Mouse (Mus musculus) lung, embryonic 15.5 days (tissue): Measurements from ENCODE around the gene Ank2. TPM values are rescaled to one million over a fixed set of nuclear protein-coding genes. Genes with fewer than 3 reads are reported as not detected.

Source experiments
- ATAC-seq: fragments of 200-750 bp; cut with Nextera tagmentation; 2 replicates; pipeline ENCODE4 v1.8.0; 2017; ENCODE audit warnings: moderate number of reproducible peaks, borderline replicate concordance; ENCODE audit not compliant: low FRiP score, low TSS enrichment; ENCODE audit errors: extremely low read depth
- H3K27ac ChIP-seq: fragments of 300-500 bp; sonication (generic); 2 replicates; pipeline ENCODE4 v1.5.1; 2015; ENCODE audit warnings: moderate library complexity, mild to moderate bottlenecking, inconsistent platforms
- H3K27me3 ChIP-seq: fragments of 300-500 bp; sonication (generic); 2 replicates; pipeline ENCODE4 v1.6.1; 2015; ENCODE audit warnings: inconsistent platforms
- H3K36me3 ChIP-seq: fragments of 300-500 bp; sonication (generic); 2 replicates; pipeline ENCODE4 v1.6.1; 2015; ENCODE audit warnings: inconsistent platforms
- H3K4me1 ChIP-seq: fragments of 300-500 bp; sonication (generic); 2 replicates; pipeline ENCODE4 v1.6.1; 2015; ENCODE audit warnings: inconsistent platforms
- H3K4me2 ChIP-seq: fragments of 300-500 bp; sonication (generic); 2 replicates; pipeline ENCODE4 v1.6.1; 2015; ENCODE audit warnings: inconsistent platforms, mild to moderate bottlenecking, moderate library complexity
- H3K4me3 ChIP-seq: fragments of 300-500 bp; sonication (generic); 2 replicates; pipeline ENCODE4 v1.5.1; 2015; ENCODE audit warnings: mild to moderate bottlenecking, inconsistent platforms
- H3K9ac ChIP-seq: fragments of 300-500 bp; sonication (generic); 2 replicates; pipeline ENCODE4 v1.6.1; 2015; ENCODE audit warnings: inconsistent platforms
- H3K9me3 ChIP-seq: fragments of 300-500 bp; sonication (generic); 2 replicates; pipeline ENCODE4 v1.6.1; 2016; ENCODE audit warnings: inconsistent platforms
- WGBS: fragments of 180-500 bp; shearing (Covaris S2); methylation state at CpG from one replicate; pipeline ENCODE4 v1.1.7; 2015; 5-methylcytosine and 5-hydroxymethylcytosine counted together
- polyA plus RNA-seq: library from polyadenylated mRNA; unstranded; fragments of >200 nt; fragmentation: Nextera tagmentation; extraction: Ambion mirVana; gene quantifications from 2 replicates; pipeline ENCODE4 v1.2.1, GENCODE M21; 2015

The Ank2 gene
- polyA plus RNA-seq, 1 experiment from 2014 or later = 13.4 TPM

DNA sequence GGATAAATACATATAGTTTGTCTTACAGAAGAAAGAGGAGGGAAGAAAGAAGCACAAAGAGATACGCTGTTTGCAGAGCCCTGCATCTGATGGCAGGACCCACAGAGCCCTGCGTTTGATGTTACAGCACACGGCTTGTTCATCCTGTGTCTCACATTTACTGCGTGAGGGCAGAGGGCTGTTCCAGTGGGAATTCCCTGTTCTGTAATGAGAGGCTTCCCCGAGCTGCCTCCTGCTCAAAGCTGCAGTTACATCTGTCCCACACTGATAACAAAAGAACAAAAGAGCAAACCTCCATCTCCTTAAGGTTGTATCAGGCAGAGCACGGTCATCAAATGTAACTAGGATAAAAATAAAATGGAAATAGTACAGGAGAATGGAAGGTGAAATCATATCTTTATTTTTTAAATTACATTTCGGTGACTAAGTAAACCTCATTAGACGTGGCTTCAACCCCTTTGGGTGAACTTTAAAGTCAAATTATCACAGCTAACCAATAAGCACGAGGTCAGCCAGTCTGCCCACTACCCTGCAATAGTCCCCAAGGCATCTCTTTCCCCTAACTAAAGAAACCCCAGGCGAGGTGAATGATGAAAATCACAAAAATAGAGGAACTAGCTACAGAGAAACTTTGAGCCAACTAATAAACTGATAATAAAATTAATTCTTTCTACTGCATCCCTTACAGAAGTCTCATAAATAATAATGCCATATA, 255.1 kb downstream of the Ank2 start:
- H3K36me3 ChIP-seq = no peaks in the 10 kb centered on the region
- H3K4me3 ChIP-seq = no peak overlapping the region
- no peak overlapping the region for H3K9ac ChIP-seq
- H3K27ac ChIP-seq = no peak overlapping the region
- ATAC-seq = no peak
- H3K4me2 ChIP-seq = no peak overlapping the region
- peaks cover 12% of the 10 kb centered on the region; the same call in 1 of the 2 replicates for H3K4me1 ChIP-seq
- 48% methylated on average over 10 of the region's 10 CpGs for WGBS
- H3K9me3 ChIP-seq = no peaks in the 10 kb centered on the region
- H3K27me3 ChIP-seq = no peaks in the 10 kb centered on the region

DNA sequence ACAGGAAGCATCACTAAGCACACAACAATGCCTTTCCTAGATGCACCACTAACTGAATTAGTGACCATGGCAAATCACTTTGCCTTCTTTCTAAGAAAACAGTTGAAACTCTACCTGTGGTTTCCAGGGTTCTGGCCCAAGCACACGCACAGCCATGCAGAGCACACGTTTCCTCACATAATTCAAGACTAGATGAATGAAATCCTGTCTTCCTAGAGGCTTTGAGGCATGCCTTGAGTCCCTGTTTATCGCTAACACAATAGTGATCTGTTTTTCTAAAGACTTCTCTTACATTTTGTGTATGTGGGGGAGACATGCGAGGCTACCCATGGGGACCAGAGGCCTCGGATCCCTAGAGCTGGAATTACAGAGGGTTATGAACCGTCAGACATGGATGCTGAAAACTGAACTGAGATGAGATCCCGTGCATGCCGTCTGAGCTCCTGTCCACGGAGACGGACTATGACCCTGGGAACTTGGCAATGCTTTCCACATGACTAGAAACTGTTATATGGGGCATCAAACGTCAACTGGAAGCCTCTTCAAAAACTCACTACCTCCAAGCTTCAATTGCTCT, 256.8 kb downstream of the Ank2 start:
- Histone ChIP-seq H3K9me3 (no peaks in the 10 kb centered on the region), H3K27me3 (no peaks in the 10 kb centered on the region), H3K27ac (no peak overlapping the region), H3K4me2 (no peak overlapping the region), H3K4me3 (no peak overlapping the region), H3K4me1 (peaks cover 6% of the 10 kb centered on the region; the same call in 1 of the 2 replicates), H3K9ac (no peak overlapping the region), H3K36me3 (no peaks in the 10 kb centered on the region)
- ATAC-seq = no peak
- 92% methylated on average over 11 of the region's 11 CpGs for WGBS

DNA sequence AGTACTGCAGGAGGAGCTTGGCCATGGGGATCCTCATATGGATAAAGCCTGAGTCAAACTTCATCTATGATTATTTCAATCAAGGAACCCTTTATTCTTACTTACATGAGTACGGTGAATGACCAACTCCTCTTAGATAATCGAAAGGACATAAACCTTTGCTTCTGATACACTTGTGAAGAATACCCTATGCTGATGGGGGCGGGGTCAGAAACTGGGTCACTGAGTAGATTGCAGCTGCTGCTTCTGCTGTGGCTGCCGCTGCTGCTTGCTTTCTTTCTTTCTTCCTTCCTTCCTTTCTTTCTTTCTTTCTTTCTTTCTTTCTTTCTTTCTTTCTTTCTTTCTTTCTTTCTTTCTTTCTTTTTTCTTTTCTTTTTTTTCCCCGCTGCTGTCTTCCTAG, 263.9 kb downstream of the Ank2 start:
- no peaks in the 10 kb centered on the region for H3K4me1 ChIP-seq
- no peak overlapping the region for H3K27ac ChIP-seq
- H3K4me3 ChIP-seq = no peak overlapping the region
- 86% methylated on average over 5 of the region's 5 CpGs for WGBS
- H3K36me3 ChIP-seq = no peaks in the 10 kb centered on the region
- no peak for ATAC-seq
- no peak overlapping the region for H3K9ac ChIP-seq
- H3K9me3 ChIP-seq = no peaks in the 10 kb centered on the region
- H3K27me3 ChIP-seq = no peaks in the 10 kb centered on the region
- H3K4me2 ChIP-seq = no peak overlapping the region

DNA sequence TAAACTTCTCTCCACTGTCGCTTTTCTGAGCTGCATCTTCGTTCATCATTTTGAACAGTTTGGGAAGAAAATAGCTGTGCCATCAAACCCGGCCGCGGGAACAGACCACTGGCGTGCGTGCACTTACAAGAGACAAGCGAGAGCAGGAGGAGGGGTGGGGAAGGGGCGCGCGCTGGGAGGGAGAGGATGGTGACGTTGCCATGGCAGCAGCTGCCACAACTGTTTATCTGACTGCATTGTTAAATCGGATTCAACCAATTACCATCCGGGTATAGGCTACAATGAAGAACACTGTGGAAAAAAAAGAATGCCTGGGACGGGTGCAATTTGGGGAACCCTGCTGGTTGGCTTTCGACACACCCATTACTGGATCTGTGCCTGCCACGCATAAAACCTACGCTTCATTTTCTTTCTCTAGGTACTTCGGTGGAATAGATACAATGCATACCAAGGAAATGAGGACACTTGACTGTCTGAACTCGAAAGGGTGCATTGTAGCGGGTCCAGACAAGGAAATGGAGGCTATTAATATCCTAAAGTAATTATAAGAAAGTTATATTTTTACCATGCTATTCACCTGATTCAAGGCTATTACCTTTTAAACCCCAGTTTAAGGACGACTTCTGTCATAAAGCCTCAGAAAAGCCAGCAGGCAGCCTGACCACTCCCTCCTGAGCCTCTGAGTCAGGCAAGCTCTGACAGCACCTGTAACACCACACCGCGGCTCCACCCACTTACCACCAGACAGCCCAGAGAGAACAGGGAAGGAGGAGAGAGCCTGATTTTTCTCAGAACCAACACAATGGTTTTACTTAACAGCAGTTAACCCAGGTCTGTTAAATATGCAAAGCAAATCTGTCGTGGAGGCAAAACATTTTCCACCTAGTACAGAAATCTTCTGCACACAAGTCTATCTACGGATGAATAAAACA, 273.1 kb downstream of the Ank2 start:
- Histone ChIP-seq H3K27me3 (no peaks in the 10 kb centered on the region), H3K4me1 (peaks cover 10% of the 10 kb centered on the region; the same call in 1 of the 2 replicates), H3K9me3 (no peaks in the 10 kb centered on the region), H3K4me3 (peak overlapping the region; percentile 24), H3K36me3 (no peaks in the 10 kb centered on the region), H3K27ac (no peak overlapping the region), H3K9ac (no peak overlapping the region), H3K4me2 (peak overlapping the region; percentile 61)
- WGBS = 4% methylated on average over 26 of the region's 26 CpGs
- ATAC-seq = peak; percentile 75; the same call in 1 of the 2 replicates

DNA sequence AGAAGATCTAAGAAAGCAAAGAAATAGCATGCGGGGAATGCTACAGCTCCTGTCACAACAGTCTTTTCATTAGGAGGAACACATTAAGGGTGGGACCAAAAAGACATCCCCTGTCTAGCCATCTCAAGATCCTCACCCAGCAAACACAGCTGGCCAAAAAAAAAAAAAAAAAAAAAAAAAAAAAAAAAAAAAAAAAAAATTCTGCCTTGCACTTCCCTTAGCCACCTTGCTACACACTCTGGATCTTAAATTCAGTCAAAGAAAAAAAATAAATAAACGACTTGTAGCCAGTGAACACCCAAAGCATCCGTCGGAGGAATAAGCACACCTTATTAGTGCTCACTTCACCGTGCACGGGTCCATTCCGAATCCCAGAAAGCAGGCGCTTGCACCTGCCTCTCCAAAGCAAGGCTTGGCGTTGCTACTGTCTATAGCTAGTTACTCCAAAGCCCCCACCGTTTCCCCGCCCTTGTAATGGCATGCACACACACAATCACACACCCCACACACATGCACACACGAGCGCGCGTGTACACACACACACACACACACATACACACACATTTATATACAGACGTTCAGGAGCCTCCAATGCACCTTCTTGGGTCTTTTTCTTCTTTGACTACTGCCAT, 273.9 kb downstream of the Ank2 start:
- Histone ChIP-seq H3K27me3 (no peaks in the 10 kb centered on the region), H3K9me3 (no peaks in the 10 kb centered on the region), H3K4me2 (peak overlapping the region; percentile 61), H3K9ac (no peak overlapping the region), H3K4me3 (peak overlapping the region; percentile 24), H3K36me3 (no peaks in the 10 kb centered on the region), H3K27ac (no peak overlapping the region), H3K4me1 (peaks cover 10% of the 10 kb centered on the region; the same call in 1 of the 2 replicates)
- 10% methylated on average over 16 of the region's 16 CpGs for WGBS
- ATAC-seq = 0 out of 2 replicates have a peak, but pooled peaks have one; percentile 27

DNA sequence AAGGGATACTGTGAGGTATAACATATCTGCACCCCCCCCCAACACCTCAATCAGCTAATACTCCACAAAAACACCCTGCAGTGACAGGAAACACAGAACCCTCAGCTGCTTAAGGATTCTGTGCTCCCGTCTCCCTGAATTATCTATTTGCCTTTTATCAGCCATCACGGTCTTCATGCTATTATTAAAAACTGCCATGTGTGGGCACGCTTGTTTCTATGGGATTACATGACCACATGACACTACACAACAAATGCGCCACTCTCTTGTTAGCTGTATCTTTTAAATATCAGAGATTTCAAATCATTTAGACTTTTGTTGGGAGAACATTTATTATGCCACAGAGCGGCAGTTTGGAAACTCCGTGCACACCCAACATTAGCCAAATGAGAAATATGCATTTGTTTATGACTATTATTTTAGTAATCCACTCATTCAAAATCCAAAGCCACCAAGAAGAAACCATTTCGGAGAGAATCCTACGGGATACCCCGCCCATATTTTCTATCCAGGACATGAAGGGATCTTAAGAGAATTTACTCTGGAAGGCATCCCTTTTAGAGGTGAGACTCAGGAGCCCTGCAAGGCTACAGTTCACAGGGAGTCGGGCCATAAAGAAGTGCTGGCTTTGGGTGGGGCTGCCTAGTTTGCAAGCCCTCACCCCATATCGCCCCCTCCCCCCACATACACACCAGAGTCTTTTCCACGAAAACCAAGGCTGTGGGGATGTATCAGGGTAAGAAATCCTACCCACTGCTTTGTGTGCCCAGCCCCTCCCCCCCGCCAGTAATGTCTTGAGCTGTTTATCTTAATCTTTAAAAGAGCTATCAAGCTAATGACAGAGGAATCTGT, 274.6 kb downstream of the Ank2 start:
- ATAC-seq = no peak
- Histone ChIP-seq H3K4me2 (no peak overlapping the region), H3K27ac (no peak overlapping the region), H3K4me3 (no peak overlapping the region), H3K4me1 (peaks cover 10% of the 10 kb centered on the region; the same call in 1 of the 2 replicates), H3K9ac (no peak overlapping the region), H3K27me3 (no peaks in the 10 kb centered on the region), H3K36me3 (no peaks in the 10 kb centered on the region), H3K9me3 (no peaks in the 10 kb centered on the region)
- WGBS = 62% methylated on average over 13 of the region's 13 CpGs

DNA sequence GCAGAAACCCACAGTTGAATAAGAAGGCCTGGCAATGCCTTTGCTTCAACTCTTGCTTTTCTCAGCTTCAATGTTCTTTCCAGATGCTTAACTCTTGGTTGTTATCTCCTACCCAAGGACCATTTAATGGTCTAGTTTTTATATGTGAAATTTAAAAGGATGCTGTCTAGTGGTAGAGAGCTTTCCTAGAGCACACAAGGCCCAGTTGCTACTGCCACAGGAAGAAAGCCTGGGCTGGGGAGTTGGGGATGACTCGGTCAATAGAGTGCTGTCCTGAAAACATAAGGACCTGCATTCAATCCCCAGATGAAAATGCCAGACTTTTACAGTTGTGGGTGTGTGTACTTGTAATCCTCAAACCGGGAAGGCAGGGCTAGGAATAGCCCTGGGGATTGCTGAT, 277.1 kb downstream of the Ank2 start:
- Histone ChIP-seq H3K9me3 (no peaks in the 10 kb centered on the region), H3K27me3 (no peaks in the 10 kb centered on the region), H3K4me1 (peaks cover 10% of the 10 kb centered on the region; the same call in 1 of the 2 replicates), H3K4me2 (no peak overlapping the region), H3K36me3 (no peaks in the 10 kb centered on the region), H3K27ac (no peak overlapping the region), H3K9ac (no peak overlapping the region), H3K4me3 (no peak overlapping the region)
- no peak for ATAC-seq
- WGBS = 83% methylated on average over 2 of the region's 2 CpGs

DNA sequence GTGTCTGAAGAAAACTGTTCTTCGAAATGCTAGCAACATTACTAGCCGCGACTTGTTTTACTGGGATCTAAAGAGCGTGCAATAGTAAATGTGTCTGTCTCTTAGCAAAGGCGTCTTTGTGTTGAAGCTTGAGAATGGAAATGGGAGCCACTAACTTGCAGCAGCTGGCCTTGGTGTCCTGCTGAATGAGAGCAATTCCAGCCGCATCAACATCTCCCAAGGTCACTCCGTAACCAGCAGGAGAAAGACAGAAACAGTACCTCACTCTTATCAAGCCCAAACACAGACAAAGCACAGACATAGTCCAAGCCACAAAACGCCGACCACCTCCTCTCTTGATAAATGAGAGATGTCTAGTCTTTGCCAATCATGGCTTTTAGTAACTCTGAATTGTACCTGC, 278.3 kb downstream of the Ank2 start:
- no peaks in the 10 kb centered on the region for H3K9me3 ChIP-seq

DNA sequence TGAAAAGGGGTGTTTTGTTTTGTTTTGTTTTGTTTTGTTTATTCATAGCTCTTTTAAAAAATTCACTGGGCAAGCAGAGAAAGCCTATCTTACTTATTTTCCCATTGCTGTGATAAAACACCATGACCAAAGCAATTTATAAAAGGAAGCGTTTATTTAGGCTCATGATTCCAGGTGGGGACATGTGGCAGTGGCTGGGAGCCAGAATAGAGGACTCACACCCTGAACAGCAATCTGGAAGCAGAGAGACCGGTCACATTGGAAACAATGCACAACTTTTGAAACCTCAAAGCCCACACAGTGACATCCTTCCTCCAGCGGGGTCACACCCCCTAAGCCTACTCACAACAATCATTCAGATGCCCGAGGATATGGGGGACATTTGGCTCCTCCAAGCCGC, 285.6 kb downstream of the Ank2 start:
- 60% methylated on average over 5 of the region's 5 CpGs for WGBS
- Histone ChIP-seq H3K27ac (no peak overlapping the region), H3K27me3 (no peaks in the 10 kb centered on the region), H3K4me3 (no peak overlapping the region), H3K4me2 (no peak overlapping the region), H3K4me1 (no peaks in the 10 kb centered on the region), H3K9ac (no peak overlapping the region), H3K9me3 (no peaks in the 10 kb centered on the region), H3K36me3 (no peaks in the 10 kb centered on the region)
- ATAC-seq = no peak

More for the DNA sequence above, 278.3 kb downstream of the Ank2 start:
- 91% methylated on average over 9 of the region's 9 CpGs for WGBS
- Histone ChIP-seq H3K27me3 (no peaks in the 10 kb centered on the region), H3K4me2 (no peak overlapping the region), H3K36me3 (no peaks in the 10 kb centered on the region), H3K9ac (no peak overlapping the region), H3K4me3 (no peak overlapping the region), H3K27ac (no peak overlapping the region), H3K4me1 (0 out of 2 replicates have a peak, but pooled peaks cover 6% of the 10 kb centered on the region)
- no peak for ATAC-seq

DNA sequence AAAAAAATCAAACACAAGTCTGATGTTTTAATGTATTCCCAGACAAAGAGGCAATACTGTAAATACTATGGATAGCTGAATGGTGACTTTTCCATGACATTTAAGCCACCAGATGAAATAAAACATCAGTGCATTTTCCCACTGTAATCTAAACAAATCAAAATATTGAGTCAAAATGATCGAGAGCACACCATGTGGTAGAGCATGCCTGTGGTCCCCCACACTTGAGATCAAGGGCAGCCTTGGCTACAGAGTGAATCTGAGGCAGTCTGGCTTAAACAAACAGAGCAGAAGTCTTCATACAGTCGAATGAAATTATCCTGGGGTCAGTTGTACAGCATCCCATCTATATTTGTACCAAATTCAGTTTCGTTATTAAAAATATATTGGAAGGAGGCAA, 288.0 kb downstream of the Ank2 start:
- WGBS = 44% methylated on average over 3 of the region's 3 CpGs
- peak; percentile 67; the same call in 1 of the 2 replicates for ATAC-seq

DNA sequence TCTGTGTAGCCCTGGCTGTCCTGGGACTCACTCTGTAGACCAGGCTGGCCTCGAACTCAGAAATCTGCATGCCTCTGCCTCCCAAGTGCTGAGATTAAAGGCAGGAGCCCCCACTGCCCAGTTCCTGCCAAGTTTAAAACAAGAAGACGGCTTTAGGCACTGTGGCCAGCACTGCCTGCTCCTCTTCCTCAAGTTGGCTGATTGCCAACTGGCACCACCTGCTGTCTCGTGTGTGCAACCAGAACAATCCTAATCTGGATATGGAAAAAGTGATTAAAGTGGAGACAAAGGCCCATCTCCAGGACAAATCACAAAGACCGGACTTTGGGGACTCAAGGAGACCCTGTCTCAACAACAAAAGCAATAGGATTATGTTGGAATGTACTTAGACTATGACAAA, 288.6 kb downstream of the Ank2 start:
- 34% methylated on average over 4 of the region's 4 CpGs for WGBS
- ATAC-seq = no peak
- no peak overlapping the region for H3K4me3 ChIP-seq

More for the DNA sequence above, 288.0 kb downstream of the Ank2 start:
- no peak overlapping the region for H3K4me2 ChIP-seq
- no peaks in the 10 kb centered on the region for H3K36me3 ChIP-seq
- H3K4me1 ChIP-seq = no peaks in the 10 kb centered on the region
- H3K4me3 ChIP-seq = no peak overlapping the region
- no peak overlapping the region for H3K9ac ChIP-seq
- H3K27me3 ChIP-seq = no peaks in the 10 kb centered on the region
- no peaks in the 10 kb centered on the region for H3K9me3 ChIP-seq
- H3K27ac ChIP-seq = peak overlapping the region; percentile 17; the same call in 1 of the 2 replicates

More for the DNA sequence above, 288.6 kb downstream of the Ank2 start:
- H3K4me2 ChIP-seq = no peak overlapping the region
- no peaks in the 10 kb centered on the region for H3K4me1 ChIP-seq
- H3K36me3 ChIP-seq = no peaks in the 10 kb centered on the region
- no peak overlapping the region for H3K9ac ChIP-seq
- no peaks in the 10 kb centered on the region for H3K27me3 ChIP-seq
- H3K27ac ChIP-seq = no peak overlapping the region
- H3K9me3 ChIP-seq = no peaks in the 10 kb centered on the region
